Mouse (Mus musculus) kidney, postnatal 25 days (tissue): ENCODE results near the gene Atpif1.
A peak's percentile ranks its signal among the peaks of the same experiment; 100 is the strongest.
"Not testable (repeated sequence)": the region's sequence is repeated elsewhere in the genome, so short reads cannot be mapped to it uniquely, and the experiment has no call there.

ENCODE experiments used
- DNase-seq, 2 experiments: peaks; one replicate each; pipeline ENCODE4 v3.0.0; 2021; ENCODE audit warnings: mixed read lengths in 2 of 2

Gene Atpif1

GRCm38 (mm10) chr4:132532981-132533916 is at the start of gene Atpif1:
Gene Atpif1, minus strand, starts transcription at chr4:132533659.
- DNase-seq: peak; percentile 96

DNA sequence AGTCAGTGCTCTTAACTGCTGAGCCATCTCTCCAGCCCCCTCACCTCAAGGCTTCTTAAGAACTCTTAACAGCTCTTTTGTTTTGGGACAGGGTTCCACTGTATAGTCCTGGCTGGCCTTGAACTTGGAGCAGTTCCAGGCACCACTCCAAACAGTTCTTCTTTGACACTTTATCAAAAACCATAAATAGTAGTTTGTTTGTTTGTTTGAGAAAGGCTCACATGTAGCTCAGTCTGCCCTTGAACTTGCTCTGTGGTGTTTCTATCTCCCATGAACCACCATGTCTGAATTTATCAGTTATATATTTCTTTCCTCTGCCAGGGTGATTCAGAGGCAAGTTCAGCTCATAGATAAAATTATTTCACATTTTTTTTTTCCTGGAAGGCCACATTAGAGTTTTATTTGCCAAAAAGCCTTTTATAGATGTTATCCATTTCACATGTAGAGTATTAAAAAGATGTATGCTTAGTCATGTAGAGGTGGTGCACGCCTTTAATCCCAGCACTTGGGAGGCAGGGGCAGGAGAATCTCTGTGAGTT is 41.4 kb upstream of the Atpif1 start:
- no peak for DNase-seq

- no peak for DNase-seq
These were observed 39.9 kb upstream of the Atpif1 start for GRCm38 (mm10) chr4:132573327-132573726.

GRCm38 (mm10) chr4:132571190-132571589 is 37.7 kb upstream of the Atpif1 start:
- DNase-seq: no peak

DNA sequence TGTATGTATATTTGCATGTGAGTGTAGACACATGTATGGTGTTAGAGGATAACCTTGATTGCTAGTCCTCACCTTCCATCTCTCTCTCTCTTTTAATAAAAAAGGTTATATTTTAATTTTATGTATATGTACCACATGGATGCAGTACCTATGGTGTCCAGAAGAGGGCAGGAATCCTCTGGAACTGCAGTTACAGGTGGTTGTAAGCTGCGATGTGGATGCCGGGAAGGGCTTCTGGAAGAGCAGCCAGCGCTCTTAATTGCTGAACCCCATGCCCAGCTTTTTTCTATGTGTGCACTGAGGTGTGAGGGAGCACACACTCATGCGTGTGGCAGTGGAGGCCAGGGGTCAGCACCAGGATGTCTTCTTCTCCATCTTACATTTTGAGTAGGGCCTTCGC is 35.7 kb upstream of the Atpif1 start:
- peak in 1 of 2 experiments; percentile 23 for DNase-seq

DNA sequence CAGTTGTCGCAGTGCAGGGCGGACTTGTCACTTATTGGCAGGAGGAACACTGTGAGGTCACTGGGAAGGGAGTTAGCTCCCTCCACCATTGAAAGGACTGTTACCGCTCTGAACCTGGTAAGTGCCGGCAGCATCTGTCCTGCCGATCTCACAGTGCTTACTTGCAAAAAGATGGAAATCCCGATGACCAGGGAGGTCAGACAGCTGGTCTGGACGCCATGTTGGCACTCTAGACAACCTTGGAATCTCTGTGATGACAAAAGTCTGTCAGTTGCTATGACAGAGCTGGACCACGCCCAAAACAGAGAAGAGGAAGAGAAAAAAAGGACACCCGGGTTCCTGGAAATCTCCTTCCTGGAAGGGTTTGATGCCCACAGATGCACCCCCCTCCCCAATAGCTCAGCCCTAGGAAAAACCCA is 33.9 kb upstream of the Atpif1 start:
- DNase-seq: peak in 1 of 2 experiments; percentile 20

- DNase-seq: no peak
These were observed 31.8 kb upstream of the Atpif1 start for GRCm38 (mm10) chr4:132565089-132565747.

- peak; percentile 40 to 58 for DNase-seq
These were observed 30.5 kb upstream of the Atpif1 start, which contains the start of gene Ptafr for GRCm38 (mm10) chr4:132563965-132564364. Gene Ptafr, plus strand, starts transcription at chr4:132564067.

DNA sequence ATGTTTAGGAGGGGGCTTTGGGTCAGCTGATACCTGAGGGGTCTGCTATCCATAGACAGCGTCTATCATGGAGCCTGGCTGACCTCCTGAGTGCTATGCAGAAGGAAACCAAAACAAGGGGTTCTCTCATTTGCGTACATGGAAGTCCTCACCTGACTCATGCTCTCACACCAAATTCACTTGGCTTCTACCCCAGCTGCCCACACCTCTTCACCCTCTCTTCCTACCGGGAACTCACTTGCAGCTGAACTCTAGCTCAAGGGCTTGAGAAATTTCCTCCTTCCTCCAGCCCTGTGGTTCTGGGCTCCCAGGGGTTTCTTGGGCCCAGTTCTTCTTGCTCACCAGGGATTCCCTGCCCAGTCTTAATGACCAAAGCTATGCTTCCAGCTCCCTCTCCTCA is 29.8 kb upstream of the Atpif1 start:
- DNase-seq: no peak

- not testable (repeated sequence) for DNase-seq
These were observed 22.1 kb upstream of the Atpif1 start for GRCm38 (mm10) chr4:132555550-132555949.

DNA sequence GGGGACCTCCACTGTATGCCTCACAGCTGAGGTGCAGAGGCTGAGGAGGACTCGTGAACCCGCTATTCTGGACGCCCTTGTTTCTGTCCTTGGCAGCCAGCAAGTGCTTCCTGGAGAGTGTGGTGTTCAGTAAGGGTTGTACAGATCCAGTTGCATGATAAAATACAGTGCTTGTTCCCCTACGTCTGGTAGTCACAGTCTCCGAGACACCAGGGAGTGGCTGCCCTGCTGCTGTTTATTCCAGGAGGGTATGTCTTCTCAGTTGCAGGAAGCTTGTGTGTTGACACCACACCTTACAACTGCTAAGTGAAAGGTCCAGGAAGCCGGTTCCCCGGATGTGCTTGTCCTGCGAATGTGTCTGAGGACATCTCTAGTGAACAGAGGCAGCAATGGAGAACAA is 21.2 kb upstream of the Atpif1 start:
- no peak for DNase-seq

DNA sequence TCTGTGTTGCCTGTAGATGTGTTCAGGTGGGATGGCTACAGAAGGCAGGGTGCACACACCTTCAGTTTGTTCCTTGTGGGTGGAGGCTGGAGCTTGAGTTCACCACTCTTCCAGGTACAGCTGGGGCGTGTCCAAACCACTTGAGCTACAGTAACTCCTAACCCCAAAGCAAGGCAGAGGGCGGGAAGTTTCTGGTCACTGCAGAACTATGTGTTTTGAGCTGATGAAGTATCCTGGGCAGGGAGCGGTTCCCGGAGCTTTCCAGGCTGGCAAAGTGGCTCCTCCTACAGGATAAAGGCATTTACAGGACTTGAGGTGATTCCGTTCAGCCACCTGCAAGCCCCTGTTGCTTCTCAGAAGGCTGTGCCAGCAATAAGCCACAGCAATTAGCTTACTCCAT is 20.8 kb upstream of the Atpif1 start:
- no peak for DNase-seq

DNA sequence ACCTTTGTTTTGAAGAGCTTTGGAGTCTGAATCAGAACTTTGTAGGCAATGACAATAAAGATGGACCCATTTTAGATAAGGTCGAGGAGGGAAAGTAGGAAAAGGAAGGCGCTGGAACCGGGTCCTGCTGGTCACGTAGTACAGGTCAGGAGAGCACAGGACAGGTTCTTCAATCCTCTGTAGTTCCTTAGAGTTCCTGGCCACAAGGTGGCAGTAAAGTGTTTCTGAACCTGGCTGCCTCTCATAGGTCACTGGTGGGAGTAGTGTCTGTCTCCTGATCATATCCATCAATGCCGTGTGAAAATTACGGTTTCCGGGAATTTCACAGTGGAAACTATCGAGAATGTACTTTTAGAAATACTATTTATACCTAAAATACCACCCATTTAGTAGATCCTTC is 12.4 kb upstream of the Atpif1 start:
- peak; percentile 71 to 89 for DNase-seq

DNA sequence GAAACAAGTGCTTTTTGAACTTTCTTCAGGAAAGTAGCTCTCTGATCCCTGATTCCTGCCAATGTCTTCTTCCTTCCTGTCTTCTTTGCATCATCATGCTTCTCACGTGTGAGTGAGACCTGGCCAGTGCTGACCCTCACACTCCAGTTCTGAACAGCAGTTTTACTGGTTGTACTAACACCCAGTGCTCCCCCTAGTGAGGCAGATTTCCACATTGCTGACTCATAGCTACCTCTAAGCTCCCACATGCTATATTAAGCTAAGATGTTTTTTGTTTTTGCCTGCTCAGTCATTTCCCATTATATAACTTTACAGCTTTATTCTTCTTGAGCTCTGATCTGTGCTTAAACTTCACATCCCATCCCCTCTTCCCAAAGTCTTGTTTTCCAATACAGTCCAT is 9.3 kb upstream of the Atpif1 start:
- DNase-seq: no peak

- no peak for DNase-seq
These were observed 8.0 kb upstream of the Atpif1 start for GRCm38 (mm10) chr4:132541413-132541812.

DNA sequence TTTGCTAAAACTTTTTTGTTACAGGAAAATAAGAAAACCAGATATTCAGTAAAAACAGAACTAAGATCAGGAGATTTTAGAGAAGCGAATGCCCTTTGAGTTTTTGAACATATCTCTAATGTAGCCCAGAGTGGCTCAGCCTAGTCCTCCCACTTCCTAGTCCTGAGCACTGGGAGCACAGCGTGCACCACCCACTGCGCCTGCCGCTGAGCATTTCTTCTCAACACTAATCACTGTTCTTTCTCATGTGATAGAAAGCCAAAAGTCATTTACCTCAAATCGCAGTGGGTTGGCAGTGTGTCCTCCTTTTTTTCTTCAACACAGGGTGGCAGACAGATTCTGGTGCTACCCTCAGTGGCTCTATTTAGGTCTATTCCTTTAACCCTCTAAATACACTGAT is 6.0 kb upstream of the Atpif1 start:
- DNase-seq: no peak

- DNase-seq: peak; percentile 97 to 98
These were observed 2.1 kb upstream of the Atpif1 start, which contains the start of gene Dnajc8 for GRCm38 (mm10) chr4:132535406-132536121. Gene Dnajc8, plus strand, starts transcription at chr4:132535550.

DNA sequence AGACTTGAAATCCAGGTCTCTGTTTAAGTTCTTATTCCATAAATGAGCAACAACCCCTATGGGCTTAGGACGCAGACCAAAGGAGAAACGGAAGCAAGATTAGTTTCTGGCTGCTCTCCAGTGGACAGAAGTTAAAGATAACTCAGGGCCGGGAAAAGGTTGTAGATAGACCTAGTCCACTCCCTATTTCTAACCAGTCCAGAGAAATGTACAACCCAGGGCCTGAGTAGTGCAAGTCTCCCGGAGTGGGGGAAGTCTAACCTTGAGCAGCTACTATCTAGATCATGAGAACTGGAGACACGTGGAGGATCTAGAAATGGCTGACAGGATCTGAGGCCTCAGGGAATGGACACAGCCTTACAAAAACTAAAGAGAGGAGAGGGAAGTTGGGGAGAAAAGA is 963 bp downstream of the Atpif1 start:
- DNase-seq: peak; percentile 53 to 71

GRCm38 (mm10) chr4:132530033-132530804 is 3.2 kb downstream of the Atpif1 start:
- DNase-seq: no peak

- no peak for DNase-seq
These were observed 4.1 kb downstream of the Atpif1 start for GRCm38 (mm10) chr4:132529344-132529743.

- no peak for DNase-seq
These were observed 5.4 kb downstream of the Atpif1 start for GRCm38 (mm10) chr4:132527917-132528522.

- DNase-seq: no peak
These were observed 6.8 kb downstream of the Atpif1 start for GRCm38 (mm10) chr4:132526678-132527077.
